Mouse (Mus musculus): ENCODE measurements at regions not wholly inside any gene's neighbourhood (a gene's known extent, or its start where the extent isn't known, plus 50 kb on each side); places are given as distances from the start of the nearest gene placed in this dataset.

DNA sequence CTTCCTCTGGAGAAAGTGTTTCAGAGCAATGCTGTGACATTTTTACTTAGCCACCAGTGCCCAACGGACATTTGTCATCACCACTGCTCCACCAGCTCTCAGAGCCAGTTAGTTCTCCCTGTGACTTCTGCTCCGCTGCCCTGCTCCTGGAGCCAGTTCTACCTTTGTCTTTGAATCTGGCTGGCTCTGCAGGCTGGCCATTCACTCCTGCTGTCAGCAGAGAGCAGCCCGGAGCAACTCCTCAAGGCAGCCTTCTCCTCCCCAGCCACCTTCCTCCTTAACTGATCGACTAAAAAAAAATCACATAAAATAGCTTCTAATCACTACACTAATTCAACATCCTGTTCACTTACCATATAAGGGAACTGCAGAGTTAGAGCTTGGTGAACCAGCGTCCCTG lies 79.2 kb upstream of the Myocd start:
- H3K27ac ChIP-seq (replicated peaks; ENCODE audit: insufficient read depth, low read depth, low read length) = no peak overlapping the region
- H3K79me2 ChIP-seq (ENCODE audit: control insufficient read depth, insufficient read depth, low read length) = no peaks in the 10 kb centered on the region
- H3K4me3 ChIP-seq (ENCODE audit: insufficient read depth, low read depth, low read length) = no peak overlapping the region
- no peak overlapping the region for H3K9ac ChIP-seq (ENCODE audit: low read depth, low read length)
- no peak for DNase-seq (ENCODE audit: extremely low read depth, low read depth, low spot score)
- no peaks in the 10 kb centered on the region for H3K36me3 ChIP-seq (ENCODE audit: control insufficient read depth, insufficient read depth, low read length)
- no peaks in the 10 kb centered on the region for H3K27me3 ChIP-seq (ENCODE audit: control insufficient read depth, insufficient read depth, low read length)
- TF ChIP-seq CTCF (IDR thresholded peaks at IDR 0.05; ENCODE audit: low read depth, low read length) = no peak
- TF ChIP-seq POLR2A (IDR thresholded peaks at IDR 0.05; ENCODE audit: extremely low read depth, insufficient read depth, low read length) = no peak
- 59% methylated on average over 5 of the region's 5 CpGs for WGBS
- no peaks in the 10 kb centered on the region for H3K4me1 ChIP-seq (ENCODE audit: control insufficient read depth, insufficient read depth, low read length)

DNA sequence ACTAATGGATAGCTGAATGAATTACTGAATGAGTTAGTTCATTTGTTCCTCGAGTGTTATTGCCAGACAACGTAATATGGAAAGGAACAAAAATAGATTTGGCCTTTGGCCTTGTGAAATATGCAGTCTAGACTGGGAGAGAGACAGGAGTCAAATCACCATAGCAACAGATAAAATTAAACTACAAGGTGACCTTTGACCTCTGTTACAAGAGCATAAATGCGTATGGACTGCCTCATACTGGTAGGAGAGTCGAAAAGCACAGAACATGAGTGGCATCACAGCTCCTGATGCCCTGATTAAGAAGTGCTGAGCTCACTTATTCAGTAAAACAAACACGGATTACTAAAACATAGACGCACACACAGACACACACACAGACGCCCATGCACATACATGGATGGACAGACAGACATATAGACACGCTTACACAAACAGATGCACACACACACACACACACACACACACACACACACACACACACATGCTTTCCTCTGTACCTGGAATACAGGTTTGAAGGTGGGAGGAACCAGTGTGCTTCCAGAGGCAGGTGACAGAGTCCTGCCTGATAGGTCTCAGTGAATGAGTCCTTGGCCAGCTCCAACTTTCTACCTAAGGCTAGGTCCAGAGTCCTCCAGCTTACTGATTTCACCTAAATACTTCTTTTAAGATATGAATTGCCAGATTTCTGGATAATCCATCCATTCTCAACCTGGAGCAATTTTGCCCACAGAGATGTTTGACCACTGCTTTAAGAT lies 72.1 kb upstream of the Myocd start:
- 56% methylated on average over 8 of the region's 8 CpGs for WGBS
- DNase-seq (ENCODE audit: extremely low read depth, low read depth, low spot score) = peak; percentile 38

DNA sequence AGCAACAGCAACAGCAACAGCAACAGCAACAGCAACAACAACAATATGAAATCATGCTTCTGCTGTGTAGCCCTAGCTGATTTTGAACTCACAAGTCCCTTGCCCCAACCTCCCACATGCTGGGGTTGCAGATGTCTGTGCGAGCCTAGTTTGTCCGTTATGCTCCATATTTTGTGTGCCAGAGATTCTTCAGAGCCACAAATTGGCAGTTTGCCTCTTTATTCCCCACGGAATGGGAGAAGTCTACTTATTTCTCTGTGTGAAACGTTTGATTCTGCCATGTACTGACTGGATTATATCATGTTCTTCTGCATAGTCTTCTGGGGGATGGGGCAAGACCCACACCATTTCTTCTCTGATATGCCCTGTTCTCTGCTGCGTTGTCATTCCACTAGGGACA lies 64.5 kb upstream of the Myocd start:
- no peak overlapping the region for H3K27ac ChIP-seq (replicated peaks; ENCODE audit: insufficient read depth, low read depth, low read length)
- no peak for DNase-seq (ENCODE audit: extremely low read depth, low read depth, low spot score)
- H3K27me3 ChIP-seq (ENCODE audit: control insufficient read depth, insufficient read depth, low read length) = no peaks in the 10 kb centered on the region
- H3K4me1 ChIP-seq (ENCODE audit: control insufficient read depth, insufficient read depth, low read length) = no peaks in the 10 kb centered on the region
- no peak overlapping the region for H3K4me3 ChIP-seq (ENCODE audit: insufficient read depth, low read depth, low read length)
- no peak overlapping the region for H3K9ac ChIP-seq (ENCODE audit: low read depth, low read length)
- no peaks in the 10 kb centered on the region for H3K79me2 ChIP-seq (ENCODE audit: control insufficient read depth, insufficient read depth, low read length)
- 73% methylated on average over 5 of the region's 5 CpGs for WGBS
- TF ChIP-seq CTCF (IDR thresholded peaks at IDR 0.05; ENCODE audit: low read depth, low read length) (no peak), POLR2A (IDR thresholded peaks at IDR 0.05; ENCODE audit: extremely low read depth, insufficient read depth, low read length) (no peak)
- no peaks in the 10 kb centered on the region for H3K36me3 ChIP-seq (ENCODE audit: control insufficient read depth, insufficient read depth, low read length)

More for the DNA sequence above, 72.1 kb upstream of the Myocd start:
- Histone ChIP-seq H3K4me1 (ENCODE audit: control insufficient read depth, insufficient read depth, low read length) (no peaks in the 10 kb centered on the region), H3K27me3 (ENCODE audit: control insufficient read depth, insufficient read depth, low read length) (no peaks in the 10 kb centered on the region), H3K79me2 (ENCODE audit: control insufficient read depth, insufficient read depth, low read length) (no peaks in the 10 kb centered on the region), H3K36me3 (ENCODE audit: control insufficient read depth, insufficient read depth, low read length) (no peaks in the 10 kb centered on the region), H3K27ac (replicated peaks; ENCODE audit: insufficient read depth, low read depth, low read length) (no peak overlapping the region), H3K9ac (ENCODE audit: low read depth, low read length) (no peak overlapping the region), H3K4me3 (ENCODE audit: insufficient read depth, low read depth, low read length) (no peak overlapping the region)
- TF ChIP-seq POLR2A (IDR thresholded peaks at IDR 0.05; ENCODE audit: extremely low read depth, insufficient read depth, low read length) = no peak
- TF ChIP-seq CTCF (IDR thresholded peaks at IDR 0.05; ENCODE audit: low read depth, low read length) = no peak

DNA sequence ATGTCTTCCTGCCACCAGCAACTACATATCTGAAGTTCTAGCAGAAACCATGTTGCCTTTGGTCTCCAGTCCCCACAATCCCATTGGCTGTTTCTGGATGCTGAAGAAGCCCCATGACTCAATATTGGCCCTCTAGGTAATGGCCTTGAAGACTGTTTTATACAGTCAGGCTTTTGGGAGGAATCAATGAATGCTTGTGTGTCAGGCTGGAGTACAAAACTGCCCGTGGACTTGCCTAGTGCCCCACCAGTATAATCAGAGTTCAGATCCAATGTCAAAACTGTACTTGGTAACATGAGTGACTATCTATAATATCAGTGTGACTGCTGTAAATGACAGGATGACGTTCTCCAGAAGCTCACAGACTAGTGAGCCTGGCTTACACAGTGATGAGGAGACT lies 63.3 kb upstream of the Myocd start:
- TF ChIP-seq POLR2A (IDR thresholded peaks at IDR 0.05; ENCODE audit: extremely low read depth, insufficient read depth, low read length) (no peak), CTCF (IDR thresholded peaks at IDR 0.05; ENCODE audit: low read depth, low read length) (no peak)
- H3K36me3 ChIP-seq (ENCODE audit: control insufficient read depth, insufficient read depth, low read length) = no peaks in the 10 kb centered on the region
- no peaks in the 10 kb centered on the region for H3K27me3 ChIP-seq (ENCODE audit: control insufficient read depth, insufficient read depth, low read length)
- no peak overlapping the region for H3K4me3 ChIP-seq (ENCODE audit: insufficient read depth, low read depth, low read length)
- H3K4me1 ChIP-seq (ENCODE audit: control insufficient read depth, insufficient read depth, low read length) = no peaks in the 10 kb centered on the region
- no peak for DNase-seq (ENCODE audit: extremely low read depth, low read depth, low spot score)
- no peak overlapping the region for H3K9ac ChIP-seq (ENCODE audit: low read depth, low read length)
- H3K27ac ChIP-seq (replicated peaks; ENCODE audit: insufficient read depth, low read depth, low read length) = no peak overlapping the region
- no peaks in the 10 kb centered on the region for H3K79me2 ChIP-seq (ENCODE audit: control insufficient read depth, insufficient read depth, low read length)
- 72% methylated on average over 2 of the region's 2 CpGs for WGBS

DNA sequence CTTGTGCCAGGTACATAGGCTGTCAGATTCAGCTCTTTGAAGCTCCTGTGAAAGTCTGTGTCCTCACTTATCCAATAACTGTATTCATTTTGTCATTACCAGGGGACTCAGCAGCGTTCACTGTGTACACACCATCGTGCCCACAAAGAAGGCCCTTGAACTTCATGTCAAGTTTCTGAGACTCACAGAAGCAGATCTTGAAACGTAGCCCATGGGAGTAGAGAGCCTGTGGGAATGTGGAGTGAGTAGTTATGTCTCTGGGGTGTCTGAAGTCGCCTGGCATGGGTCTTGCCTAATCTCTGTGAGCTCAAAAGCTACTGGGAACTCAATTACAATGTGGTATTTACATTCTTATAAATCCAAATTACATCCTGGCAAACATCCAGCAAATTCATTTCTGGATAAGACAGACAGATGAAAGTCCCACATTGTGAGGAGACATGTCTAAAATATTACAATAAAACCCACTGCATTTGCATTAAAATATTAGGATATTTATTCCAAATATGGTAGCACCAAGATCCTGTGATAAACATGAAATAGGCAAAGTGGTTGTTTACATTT lies 53.2 kb upstream of the Myocd start:
- Histone ChIP-seq H3K27ac (replicated peaks; ENCODE audit: insufficient read depth, low read depth, low read length) (no peak overlapping the region), H3K79me2 (ENCODE audit: control insufficient read depth, insufficient read depth, low read length) (no peaks in the 10 kb centered on the region), H3K36me3 (ENCODE audit: control insufficient read depth, insufficient read depth, low read length) (no peaks in the 10 kb centered on the region), H3K9ac (ENCODE audit: low read depth, low read length) (no peak overlapping the region), H3K4me1 (ENCODE audit: control insufficient read depth, insufficient read depth, low read length) (no peaks in the 10 kb centered on the region), H3K27me3 (ENCODE audit: control insufficient read depth, insufficient read depth, low read length) (no peaks in the 10 kb centered on the region), H3K4me3 (ENCODE audit: insufficient read depth, low read depth, low read length) (no peak overlapping the region)
- TF ChIP-seq CTCF (IDR thresholded peaks at IDR 0.05; ENCODE audit: low read depth, low read length) (no peak), POLR2A (IDR thresholded peaks at IDR 0.05; ENCODE audit: extremely low read depth, insufficient read depth, low read length) (no peak)
- 65% methylated on average over 4 of the region's 4 CpGs for WGBS
- no peak for DNase-seq (ENCODE audit: extremely low read depth, low read depth, low spot score)

Data from liver, adult 2 months (tissue).